Mouse (Mus musculus): ENCODE measurements around the gene Gal3st2b. TPM values are rescaled to one million over a fixed set of nuclear protein-coding genes. Genes with fewer than 3 reads are reported as not detected.
"Not testable (repeated sequence)": the region's sequence is repeated elsewhere in the genome, so short reads cannot be mapped to it uniquely, and the experiment has no call there.

Gene Gal3st2b
- polyA plus RNA-seq, 1 experiment from 2014 or later, result not detected

GRCm38 (mm10) chr1:93922609-93923008 is 4.5 kb downstream of the Gal3st2b start:
- WGBS, result 86% methylated on average over 3 of the region's 3 CpGs
- not testable (repeated sequence) for H3K4me3 ChIP-seq (replicated peaks); H3K9ac ChIP-seq (replicated peaks); H3K36me3 ChIP-seq; H3K4me1 ChIP-seq (replicated peaks); H3K4me2 ChIP-seq (replicated peaks); H3K27me3 ChIP-seq; H3K27ac ChIP-seq; ATAC-seq; H3K9me3 ChIP-seq

GRCm38 (mm10) chr1:93923098-93923497 is 5.0 kb downstream of the Gal3st2b start:
- not testable (repeated sequence) for ATAC-seq; H3K27ac ChIP-seq; H3K4me1 ChIP-seq (replicated peaks); H3K4me3 ChIP-seq (replicated peaks); H3K9ac ChIP-seq (replicated peaks); H3K4me2 ChIP-seq (replicated peaks); H3K36me3 ChIP-seq; H3K27me3 ChIP-seq; H3K9me3 ChIP-seq
- WGBS, result 79% methylated on average over 2 of the region's 2 CpGs

- H3K9ac ChIP-seq (replicated peaks); ATAC-seq; H3K4me3 ChIP-seq (replicated peaks); H3K9me3 ChIP-seq; H3K4me1 ChIP-seq (replicated peaks); H3K4me2 ChIP-seq (replicated peaks); H3K36me3 ChIP-seq; H3K27me3 ChIP-seq; H3K27ac ChIP-seq: not testable (repeated sequence)
- 96% methylated on average over 1 of the region's 1 CpGs for whole genome bisulfite sequencing
Observed at GRCm38 (mm10) chr1:93935378-93935777, 17.3 kb downstream of the Gal3st2b start.

- not testable (repeated sequence) for H3K36me3 ChIP-seq; H3K27me3 ChIP-seq; H3K9me3 ChIP-seq; H3K27ac ChIP-seq; H3K4me3 ChIP-seq (replicated peaks); H3K4me1 ChIP-seq (replicated peaks); H3K9ac ChIP-seq (replicated peaks); H3K4me2 ChIP-seq (replicated peaks)
- ATAC-seq, result peak; percentile 32; the same call in 1 of the 2 replicates
- 57% methylated on average over 1 of the region's 1 CpGs for WGBS
Observed at GRCm38 (mm10) chr1:93937807-93938206, 19.7 kb downstream of the Gal3st2b start.

GRCm38 (mm10) chr1:93938415-93938814 is 20.3 kb downstream of the Gal3st2b start:
- not testable (repeated sequence) for ATAC-seq; H3K4me1 ChIP-seq (replicated peaks); H3K36me3 ChIP-seq; H3K9ac ChIP-seq (replicated peaks); H3K27ac ChIP-seq; H3K4me2 ChIP-seq (replicated peaks); H3K4me3 ChIP-seq (replicated peaks); H3K9me3 ChIP-seq; H3K27me3 ChIP-seq
- 91% methylated on average over 7 of the region's 7 CpGs for WGBS

- H3K9me3 ChIP-seq; H3K9ac ChIP-seq (replicated peaks); H3K4me1 ChIP-seq (replicated peaks); H3K36me3 ChIP-seq; H3K4me3 ChIP-seq (replicated peaks); H3K27ac ChIP-seq; H3K27me3 ChIP-seq; ATAC-seq; H3K4me2 ChIP-seq (replicated peaks): not testable (repeated sequence)
- WGBS, result no CpG with 5 or more reads among the region's 11 CpGs
Observed at GRCm38 (mm10) chr1:93949087-93949486, 31.0 kb downstream of the Gal3st2b start.

GRCm38 (mm10) chr1:93966489-93966888 is 48.4 kb downstream of the Gal3st2b start:
- not testable (repeated sequence) for H3K27me3 ChIP-seq; H3K36me3 ChIP-seq; H3K4me1 ChIP-seq (replicated peaks); ATAC-seq; H3K4me3 ChIP-seq (replicated peaks); H3K4me2 ChIP-seq (replicated peaks); H3K27ac ChIP-seq; H3K9ac ChIP-seq (replicated peaks); H3K9me3 ChIP-seq
- WGBS, result no CpG with 5 or more reads among the region's 1 CpGs

- H3K27ac ChIP-seq; ATAC-seq; H3K4me1 ChIP-seq (replicated peaks); H3K9me3 ChIP-seq; H3K4me2 ChIP-seq (replicated peaks); H3K36me3 ChIP-seq; H3K27me3 ChIP-seq; H3K4me3 ChIP-seq (replicated peaks); H3K9ac ChIP-seq (replicated peaks): not testable (repeated sequence)
- 67% methylated on average over 2 of the region's 5 CpGs for WGBS
Observed at GRCm38 (mm10) chr1:93970380-93970779, 52.3 kb downstream of the Gal3st2b start.

- H3K4me3 ChIP-seq (replicated peaks); H3K9ac ChIP-seq (replicated peaks); H3K27ac ChIP-seq; H3K36me3 ChIP-seq; H3K4me2 ChIP-seq (replicated peaks); H3K9me3 ChIP-seq; ATAC-seq; H3K4me1 ChIP-seq (replicated peaks); H3K27me3 ChIP-seq: not testable (repeated sequence)
- WGBS, result no CpG with 5 or more reads among the region's 4 CpGs
Observed at GRCm38 (mm10) chr1:93970797-93971196, 52.7 kb downstream of the Gal3st2b start.

- H3K27me3 ChIP-seq; H3K36me3 ChIP-seq; ATAC-seq; H3K4me3 ChIP-seq (replicated peaks); H3K4me2 ChIP-seq (replicated peaks); H3K9me3 ChIP-seq; H3K9ac ChIP-seq (replicated peaks); H3K27ac ChIP-seq; H3K4me1 ChIP-seq (replicated peaks): not testable (repeated sequence)
- WGBS, result 94% methylated on average over 2 of the region's 4 CpGs
Observed at GRCm38 (mm10) chr1:93975764-93976163, 57.7 kb downstream of the Gal3st2b start.

- H3K27me3 ChIP-seq; H3K4me1 ChIP-seq (replicated peaks); H3K4me3 ChIP-seq (replicated peaks); H3K9ac ChIP-seq (replicated peaks); H3K9me3 ChIP-seq; H3K4me2 ChIP-seq (replicated peaks); H3K36me3 ChIP-seq; H3K27ac ChIP-seq; ATAC-seq: not testable (repeated sequence)
- no CpG with 5 or more reads among the region's 7 CpGs for WGBS
Observed at GRCm38 (mm10) chr1:93978287-93978686, 60.2 kb downstream of the Gal3st2b start.

- H3K27me3 ChIP-seq; H3K36me3 ChIP-seq; H3K4me2 ChIP-seq (replicated peaks); H3K9me3 ChIP-seq; H3K4me3 ChIP-seq (replicated peaks); H3K4me1 ChIP-seq (replicated peaks); H3K9ac ChIP-seq (replicated peaks); H3K27ac ChIP-seq: not testable (repeated sequence)
- ATAC-seq, result 0 out of 2 replicates have a peak, but pooled peaks have one; percentile 18
- WGBS, result no CpG with 5 or more reads among the region's 2 CpGs
Observed at GRCm38 (mm10) chr1:93980932-93981331, 62.8 kb downstream of the Gal3st2b start.

GRCm38 (mm10) chr1:93986167-93986566 is 68.1 kb downstream of the Gal3st2b start:
- Histone ChIP-seq H3K9ac (replicated peaks) (no peak overlapping the region), H3K27ac (no peak overlapping the region), H3K4me2 (replicated peaks) (no peak overlapping the region), H3K4me3 (replicated peaks) (no peak overlapping the region), H3K27me3 (no peaks in the 10 kb centered on the region), H3K9me3 (no peaks in the 10 kb centered on the region), H3K4me1 (replicated peaks) (no peaks in the 10 kb centered on the region), H3K36me3 (no peaks in the 10 kb centered on the region)
- WGBS, result 90% methylated on average over 3 of the region's 3 CpGs
- ATAC-seq, result no peak

Data from midbrain, embryonic 13.5 days (tissue).